Comparison of ENCODE assay signal across 16 mouse cellular contexts in the genomic region with DNA sequence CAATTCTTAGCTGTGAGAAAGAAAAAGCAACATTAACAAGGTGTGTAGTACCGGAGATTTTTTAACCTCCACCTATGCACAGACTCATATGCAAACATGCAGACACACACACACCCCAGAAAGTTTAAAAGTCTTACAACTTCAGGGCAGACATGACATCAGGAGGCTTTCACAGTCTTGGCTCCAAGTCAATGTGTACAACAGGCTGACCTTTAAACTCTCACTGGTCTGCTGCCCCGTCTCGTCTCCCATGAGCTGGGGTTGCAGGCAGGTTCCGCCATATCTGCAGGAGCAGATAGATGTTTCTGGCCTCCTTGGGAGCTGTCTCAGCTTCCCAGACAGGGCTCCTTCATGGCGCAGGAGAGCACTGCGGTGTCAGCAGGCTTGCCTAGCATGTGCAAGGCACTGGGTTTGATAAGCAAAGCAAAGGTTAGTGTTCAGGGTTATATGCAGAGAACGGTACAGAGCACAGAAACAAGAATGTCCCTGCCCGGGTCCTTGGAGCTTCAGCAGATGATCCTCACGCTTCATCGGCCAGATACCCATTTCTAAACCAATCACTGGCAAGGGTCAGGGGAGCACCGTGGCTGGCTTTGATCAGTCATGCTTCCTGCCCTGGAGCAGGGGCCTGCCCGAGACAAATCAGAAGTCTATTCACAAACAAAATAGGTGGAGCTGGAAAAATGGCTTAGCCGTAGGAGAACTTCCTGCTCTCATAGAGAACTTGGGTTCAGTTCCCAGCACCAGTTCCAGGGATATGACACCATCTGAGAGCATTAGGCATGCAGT. TPM values are rescaled to one million over a fixed set of nuclear protein-coding genes. Genes with fewer than 3 reads are reported as not detected.
DNase-seq lines count a peak whose midpoint lies in the region; ATAC-seq and TF ChIP-seq lines count a peak whose summit lies in the region.
"Had no signal": no experiment of that assay in that cellular context is flagged by ENCODE, and none has a peak within 500 bp of the region (broad histone marks: within the 10 kb centered on the region; RNA-seq: fewer than 3 reads in every experiment).

No protein-coding gene starts in this region.

- H3K4me2 ChIP-seq in liver, embryonic 11.5 days = no peak overlapping the region
- H3K4me2 ChIP-seq: forebrain, embryonic 15.5 days; liver, embryonic 13.5 days had no signal

- H3K27me3 ChIP-seq in liver, adult 2 months (ENCODE audit: control insufficient read depth, insufficient read depth, low read length) = no peaks in the 10 kb centered on the region
- no peaks in the 10 kb centered on the region; the same call in 1 of the 2 replicates for H3K27me3 ChIP-seq in liver, embryonic 11.5 days (replicated peaks; ENCODE audit: control insufficient read depth, insufficient read depth, low read length)
- peaks cover 52% of the 10 kb centered on the region for H3K27me3 ChIP-seq in limb, embryonic 10.5 days (ENCODE audit: low read depth, poor library complexity, severe bottlenecking)
- H3K27me3 ChIP-seq: forebrain, embryonic 15.5 days; liver, embryonic 13.5 days had no signal

- no peak for TF ChIP-seq CTCF in liver, adult 2 months (IDR thresholded peaks at IDR 0.05; ENCODE audit: low read depth, low read length)

- peaks cover 3% of the 10 kb centered on the region; the same call in 1 of the 2 replicates for H3K4me1 ChIP-seq in liver, adult 2 months (ENCODE audit: control insufficient read depth, insufficient read depth, low read length)
- H3K4me1 ChIP-seq in liver, embryonic 11.5 days (replicated peaks; ENCODE audit: control insufficient read depth, insufficient read depth, low read length) = peaks cover 9% of the 10 kb centered on the region; the same call in 1 of the 2 replicates
- peaks cover 36% of the 10 kb centered on the region for H3K4me1 ChIP-seq in limb, embryonic 10.5 days
- H3K4me1 ChIP-seq: forebrain, embryonic 15.5 days had no signal

- H3K36me3 ChIP-seq in liver, adult 2 months (ENCODE audit: control insufficient read depth, insufficient read depth, low read length) = no peaks in the 10 kb centered on the region
- H3K36me3 ChIP-seq in liver, embryonic 11.5 days (ENCODE audit: control insufficient read depth, insufficient read depth, low read length) = no peaks in the 10 kb centered on the region
- H3K36me3 ChIP-seq in limb, embryonic 10.5 days = no peaks in the 10 kb centered on the region
- H3K36me3 ChIP-seq: forebrain, embryonic 15.5 days; liver, embryonic 13.5 days had no signal

- peak; percentile 86 for DNase-seq in liver, adult 2 months (ENCODE audit: extremely low read depth, low read depth, low spot score)
- no peak for DNase-seq in liver, embryonic 11.5 days (ENCODE audit: low spot score)
- DNase-seq in ES-CJ7 (ENCODE audit: low read depth, low spot score) (peak; percentile 52), ZHBTc4 (ENCODE audit: low read depth, low spot score) (peak; percentile 71)
- no peak for DNase-seq in limb, embryonic 10.5 days (ENCODE audit: low spot score)
- no peak for DNase-seq in cerebellum, adult 11-12 months
- no peak for DNase-seq in thymus, postnatal 10 days (ENCODE audit: low spot score in 2 of 2)
- DNase-seq: adrenal gland, postnatal 10 days; cerebellum, postnatal 14 days; gastrocnemius, adult 2 months; heart, postnatal 36 days; liver, embryonic 13.5 days; thymus, adult 18-20 months had no signal

- no peak overlapping the region for H3K27ac ChIP-seq in liver, adult 2 months (replicated peaks; ENCODE audit: insufficient read depth, low read depth, low read length)
- H3K27ac ChIP-seq in liver, embryonic 11.5 days (ENCODE audit: low read depth, low read length) = no peak overlapping the region
- H3K27ac ChIP-seq in limb, embryonic 10.5 days = 0 out of 2 replicates have a peak overlapping the region, but pooled peaks have one; percentile 11
- H3K27ac ChIP-seq: forebrain, embryonic 15.5 days; gastrocnemius, adult 2 months; liver, embryonic 13.5 days had no signal

- H3K4me3 ChIP-seq in liver, adult 2 months (ENCODE audit: insufficient read depth, low read depth, low read length) = no peak overlapping the region
- H3K4me3 ChIP-seq in liver, embryonic 11.5 days (ENCODE audit: low read depth, low read length) = no peak overlapping the region
- no peak overlapping the region for H3K4me3 ChIP-seq in limb, embryonic 10.5 days
- H3K4me3 ChIP-seq: forebrain, embryonic 15.5 days; gastrocnemius, adult 2 months; liver, embryonic 13.5 days had no signal

- ATAC-seq in liver, embryonic 11.5 days (replicated peaks; ENCODE audit: low FRiP score) = no peak
- ATAC-seq: forebrain, embryonic 15.5 days had no signal

- H3K79me2 ChIP-seq in liver, adult 2 months (ENCODE audit: control insufficient read depth, insufficient read depth, low read length) = no peaks in the 10 kb centered on the region

- no peaks in the 10 kb centered on the region for H3K9me3 ChIP-seq in liver, embryonic 11.5 days (ENCODE audit: control insufficient read depth, low read length)
- H3K9me3 ChIP-seq in limb, embryonic 10.5 days (replicated peaks) = no peaks in the 10 kb centered on the region
- H3K9me3 ChIP-seq: forebrain, embryonic 15.5 days; liver, embryonic 13.5 days had no signal

- 30% methylated on average over 13 of the region's 13 CpGs for WGBS in liver, adult 2 months
- WGBS in liver, embryonic 11.5 days = 57% methylated on average over 13 of the region's 13 CpGs
- 56% methylated on average over 13 of the region's 13 CpGs for WGBS in limb, embryonic 10.5 days

- TF ChIP-seq POLR2A in liver, adult 2 months (IDR thresholded peaks at IDR 0.05; ENCODE audit: extremely low read depth, insufficient read depth, low read length) = no peak

- no peak overlapping the region for H3K9ac ChIP-seq in liver, adult 2 months (ENCODE audit: low read depth, low read length)
- H3K9ac ChIP-seq in liver, embryonic 11.5 days (ENCODE audit: low read depth, low read length) = no peak overlapping the region
- H3K9ac ChIP-seq: forebrain, embryonic 15.5 days; liver, embryonic 13.5 days had no signal

RNA-seq across cellular contexts. Expression of a gene that starts 29.2 kb away (rescaled TPM):
- 0.65 and 0.67 TPM in 2 replicates for total RNA-seq in liver, adult 2 months (2014; rRNA removed)
- polyA plus RNA-seq in liver, adult 2 months (2012; rRNA removed) = 1.8 and 2.9 TPM in 2 replicates
- 15.9 and 16.3 TPM in 2 replicates for polyA plus RNA-seq in liver, embryonic 11.5 days (2014; fragmentation: Nextera tagmentation; extraction: Ambion mirVana)
- 18.9 and 21.6 TPM in 2 replicates for polyA plus RNA-seq in limb, embryonic 10.5 days (2016; fragmentation: Nextera tagmentation; extraction: Ambion mirVana)
- total RNA-seq: megakaryocyte, adult 5-6 weeks; neutrophil, adult 5-6 weeks had no signal

Comparison
In these comparisons a context has a peak if more than half of its experiments do, and no peak if none do; other contexts are left out.
1. DNase-seq: peak in liver, adult 2 months (single experiment), ES-CJ7 (single experiment) and ZHBTc4 (single experiment); none in liver, embryonic 11.5 days (single experiment), limb, embryonic 10.5 days (single experiment), cerebellum, adult 11-12 months (single experiment) and thymus, postnatal 10 days (0 of 2).